Mouse (Mus musculus) megakaryocyte, adult 5-6 weeks (primary cell): ENCODE data around the gene Rps15a. TPM values are rescaled to one million over a fixed set of nuclear protein-coding genes. Genes with fewer than 3 reads are reported as not detected.

Source experiments
- ATAC-seq: 2 replicates; pipeline ENCODE4 v1.8.0; 2016; ENCODE audit warnings: mild to moderate bottlenecking, inconsistent platforms; ENCODE audit not compliant: poor library complexity, severe bottlenecking
- total RNA-seq, 2 experiments: library from RNA; stranded (forward) in 1 of 2; stranded (reverse) in 1 of 2; fragments of 153-499, 151-499 nt in 1 of 2; fragments of 221-1000, 200-1000 nt in 1 of 2; gene quantifications; 2 replicates each; pipeline versions ENCODE4 v1.2.3 to v1.2.4; 2015 to 2017

Gene Rps15a
- total RNA-seq, 2 experiments from 2014 or later, result 559 to 1,555 TPM

GRCm38 (mm10) chr7:118116787-118117538 lies 975 bp upstream of the Rps15a start:
- no peak for ATAC-seq

- no peak for ATAC-seq
These were observed 483 bp downstream of the Rps15a start for GRCm38 (mm10) chr7:118115533-118115876.

GRCm38 (mm10) chr7:118113541-118114297 lies 2.3 kb downstream of the Rps15a start:
- no peak for ATAC-seq

GRCm38 (mm10) chr7:118111128-118111527 lies 4.9 kb downstream of the Rps15a start:
- ATAC-seq, result no peak

- ATAC-seq, result no peak
These were observed 8.3 kb downstream of the Rps15a start for GRCm38 (mm10) chr7:118107671-118108070.

GRCm38 (mm10) chr7:118104458-118105052 lies 11.4 kb downstream of the Rps15a start:
- peak; percentile 27; the same call in 1 of the 2 replicates for ATAC-seq

GRCm38 (mm10) chr7:118103462-118104379 lies 12.3 kb downstream of the Rps15a start:
- no peak for ATAC-seq

- no peak for ATAC-seq
These were observed 13.1 kb downstream of the Rps15a start for GRCm38 (mm10) chr7:118102678-118103461.

- ATAC-seq, result peak; percentile 69
These were observed 13.8 kb downstream of the Rps15a start for GRCm38 (mm10) chr7:118102231-118102630.

- ATAC-seq, result no peak
These were observed 18.4 kb downstream of the Rps15a start for GRCm38 (mm10) chr7:118097615-118098014.

- ATAC-seq, result 0 out of 2 replicates have a peak, but pooled peaks have one; percentile 27
These were observed 36.0 kb downstream of the Rps15a start for GRCm38 (mm10) chr7:118079987-118080386.

GRCm38 (mm10) chr7:118079097-118079496 lies 36.9 kb downstream of the Rps15a start:
- ATAC-seq, result 0 out of 2 replicates have a peak, but pooled peaks have one; percentile 27

- no peak for ATAC-seq
These were observed 48.7 kb downstream of the Rps15a start for GRCm38 (mm10) chr7:118067261-118067660.

- ATAC-seq, result no peak
These were observed 59.7 kb downstream of the Rps15a start for GRCm38 (mm10) chr7:118056300-118056699.

Other genes with a start within 250 kb of the Rps15a start
- 322 and 348 TPM in 2 replicates for gene Arl6ip1, start 13.5 kb upstream of the Rps15a start, total RNA-seq (2015)
- gene Arl6ip1, start 13.5 kb upstream of the Rps15a start, total RNA-seq (2017), result 267 and 301 TPM in 2 replicates
- gene Smg1, start 127.5 kb upstream of the Rps15a start, total RNA-seq (2015), result 55.5 and 70.0 TPM in 2 replicates
- 43.3 and 57.1 TPM in 2 replicates for gene Smg1, start 127.5 kb upstream of the Rps15a start, total RNA-seq (2017)